Comparison of ENCODE assay signal across 15 mouse cellular contexts in the genomic region with DNA sequence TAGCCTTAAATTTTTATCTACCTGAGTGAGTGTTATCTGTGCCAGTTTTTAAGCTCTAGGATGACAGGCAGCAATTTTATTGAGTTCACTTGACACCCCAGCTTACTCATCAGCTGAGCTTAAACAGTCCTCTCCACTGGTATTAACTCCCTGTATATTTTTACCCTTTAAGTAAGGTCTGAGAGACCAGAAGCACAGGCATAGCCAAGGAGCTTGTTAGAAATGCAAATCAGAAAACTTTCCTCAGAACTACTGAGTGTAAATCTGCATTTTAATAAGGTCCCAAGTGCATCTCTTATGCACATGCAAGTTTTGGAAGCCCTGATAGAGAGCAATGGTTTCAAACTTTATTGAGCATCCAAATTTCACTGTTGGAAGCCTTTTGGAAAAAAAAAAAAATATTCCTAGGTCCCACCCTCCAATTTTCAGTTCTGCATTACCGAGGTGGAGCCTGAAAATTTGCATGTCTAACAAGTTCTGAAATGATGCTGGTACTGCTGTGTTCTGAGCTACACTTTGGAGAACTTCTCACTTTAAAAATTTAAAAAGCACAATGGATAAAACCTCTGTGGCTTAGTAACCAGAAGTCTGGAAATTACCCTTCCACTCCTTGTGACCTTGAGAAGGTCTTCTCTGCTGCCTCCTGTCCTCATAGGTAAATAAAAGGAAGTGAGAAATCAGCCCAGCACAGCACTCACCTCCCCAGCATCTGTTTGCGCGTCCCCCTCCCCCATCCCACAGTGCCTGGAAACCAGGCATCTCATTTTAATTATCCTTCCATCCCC.
A peak's percentile ranks its signal among the peaks of the same experiment; 100 is the strongest.
DNase-seq lines count a peak whose midpoint lies in the region; ATAC-seq lines count a peak whose summit lies in the region.
"Had no signal": no experiment of that assay in that cellular context is flagged by ENCODE, and none has a peak within 500 bp of the region (broad histone marks: within the 10 kb centered on the region; RNA-seq: fewer than 3 reads in every experiment).

No protein-coding gene starts in this region.

- ATAC-seq in forebrain, embryonic 12.5 days (ENCODE audit: low FRiP score) = 0 out of 2 replicates have a peak, but pooled peaks have one; percentile 61
- no peak for ATAC-seq in forebrain, embryonic 11.5 days (replicated peaks; ENCODE audit: low FRiP score)

- H3K36me3 ChIP-seq in forebrain, embryonic 12.5 days (replicated peaks) = no peaks in the 10 kb centered on the region
- no peaks in the 10 kb centered on the region for H3K36me3 ChIP-seq in forebrain, embryonic 11.5 days (ENCODE audit: control insufficient read depth, insufficient read depth, low read length)
- H3K36me3 ChIP-seq: embryonic facial prominence, embryonic 12.5 days; kidney, embryonic 15.5 days; limb, embryonic 13.5 days; neural tube, embryonic 12.5 days had no signal

- H3K4me3 ChIP-seq in forebrain, embryonic 12.5 days (replicated peaks) = no peak overlapping the region
- H3K4me3 ChIP-seq in forebrain, embryonic 11.5 days (ENCODE audit: low read depth, low read length) = no peak overlapping the region
- H3K4me3 ChIP-seq: embryonic facial prominence, embryonic 12.5 days; kidney, embryonic 15.5 days; limb, embryonic 13.5 days; neural tube, embryonic 12.5 days had no signal

- WGBS in forebrain, embryonic 12.5 days = 22% methylated on average over 3 of the region's 3 CpGs
- 23% methylated on average over 3 of the region's 3 CpGs for WGBS in forebrain, embryonic 11.5 days

- intact Hi-C loops in left cerebral cortex, postnatal 14 days (cut with DNase I) = no loop called here

- no peak for DNase-seq in forebrain, embryonic 11.5 days (ENCODE audit: low spot score)
- peak; percentile 18 for DNase-seq in spleen, adult 12 weeks (ENCODE audit: low spot score)
- DNase-seq in spleen, postnatal 14 days (ENCODE audit: low spot score in 2 of 2) = no peak
- DNase-seq in forelimb bud, embryonic 11.5 days (ENCODE audit: low read depth, low spot score) = peak; percentile 48
- DNase-seq in urinary bladder, postnatal 25 days (ENCODE audit: low spot score) = no peak
- DNase-seq in left cerebral cortex, postnatal 14 days (ENCODE audit: low spot score in 2 of 2) = no peak
- no peak for DNase-seq in left cerebral cortex, adult 18-20 months (ENCODE audit: low spot score in 2 of 2)
- DNase-seq: cerebellum, adult 8-10 months; heart, adult 11 months; lung, adult 2 months had no signal

- H3K27me3 ChIP-seq in forebrain, embryonic 12.5 days = no peaks in the 10 kb centered on the region
- no peaks in the 10 kb centered on the region for H3K27me3 ChIP-seq in forebrain, embryonic 11.5 days (ENCODE audit: control insufficient read depth, insufficient read depth, low read length)
- H3K27me3 ChIP-seq: embryonic facial prominence, embryonic 12.5 days; kidney, embryonic 15.5 days; limb, embryonic 13.5 days; neural tube, embryonic 12.5 days had no signal

- H3K9ac ChIP-seq in forebrain, embryonic 12.5 days = no peak overlapping the region
- no peak overlapping the region for H3K9ac ChIP-seq in forebrain, embryonic 11.5 days (ENCODE audit: low read length)
- H3K9ac ChIP-seq: embryonic facial prominence, embryonic 12.5 days; kidney, embryonic 15.5 days; limb, embryonic 13.5 days; neural tube, embryonic 12.5 days had no signal

- H3K27ac ChIP-seq in forebrain, embryonic 12.5 days = 0 out of 2 replicates have a peak overlapping the region, but pooled peaks have one; percentile 3
- no peak overlapping the region for H3K27ac ChIP-seq in forebrain, embryonic 11.5 days (ENCODE audit: low read depth, low read length)
- H3K27ac ChIP-seq: embryonic facial prominence, embryonic 12.5 days; kidney, embryonic 15.5 days; limb, embryonic 13.5 days; neural tube, embryonic 12.5 days had no signal

- no peaks in the 10 kb centered on the region for H3K9me3 ChIP-seq in forebrain, embryonic 12.5 days
- no peaks in the 10 kb centered on the region for H3K9me3 ChIP-seq in forebrain, embryonic 11.5 days (ENCODE audit: control insufficient read depth, low read length)
- H3K9me3 ChIP-seq: embryonic facial prominence, embryonic 12.5 days; kidney, embryonic 15.5 days; neural tube, embryonic 12.5 days had no signal

- H3K4me1 ChIP-seq in forebrain, embryonic 12.5 days = peaks cover 4% of the 10 kb centered on the region; the same call in 1 of the 2 replicates
- 0 out of 2 replicates have a peak, but pooled peaks cover 4% of the 10 kb centered on the region for H3K4me1 ChIP-seq in forebrain, embryonic 11.5 days (replicated peaks; ENCODE audit: control insufficient read depth, insufficient read depth, low read length)
- H3K4me1 ChIP-seq: kidney, embryonic 15.5 days; neural tube, embryonic 12.5 days had no signal

- H3K4me2 ChIP-seq in forebrain, embryonic 12.5 days = no peak overlapping the region
- no peak overlapping the region for H3K4me2 ChIP-seq in forebrain, embryonic 11.5 days (ENCODE audit: low read depth, low read length, severe bottlenecking)
- H3K4me2 ChIP-seq: embryonic facial prominence, embryonic 12.5 days; kidney, embryonic 15.5 days; limb, embryonic 13.5 days; neural tube, embryonic 12.5 days had no signal

Comparison
In these comparisons a context has a peak if more than half of its experiments do, and no peak if none do; other contexts are left out.
1. DNase-seq: peak in spleen, adult 12 weeks (single experiment) and forelimb bud, embryonic 11.5 days (single experiment); none in forebrain, embryonic 11.5 days (single experiment), spleen, postnatal 14 days (0 of 2), urinary bladder, postnatal 25 days (single experiment), left cerebral cortex, postnatal 14 days (0 of 2) and left cerebral cortex, adult 18-20 months (0 of 2).